Mouse (Mus musculus) thymus, postnatal 25 days (tissue): ENCODE measurements around the gene Zfp352.
"Not testable (repeated sequence)": the region's sequence is repeated elsewhere in the genome, so short reads cannot be mapped to it uniquely, and the experiment has no call there.

ENCODE experiments used
- DNase-seq: peaks from one replicate; pipeline ENCODE4 v3.0.0; 2022

Zfp352 gene

GRCm38 (mm10) chr4:90218520-90218919 lies at the start of gene Zfp352:
TSS of gene Zfp352 (plus strand) at chr4:90218820.
- DNase-seq: no peak

- no peak for DNase-seq
Measured at GRCm38 (mm10) chr4:90170890-90171483, 47.6 kb upstream of the Zfp352 start.

DNA sequence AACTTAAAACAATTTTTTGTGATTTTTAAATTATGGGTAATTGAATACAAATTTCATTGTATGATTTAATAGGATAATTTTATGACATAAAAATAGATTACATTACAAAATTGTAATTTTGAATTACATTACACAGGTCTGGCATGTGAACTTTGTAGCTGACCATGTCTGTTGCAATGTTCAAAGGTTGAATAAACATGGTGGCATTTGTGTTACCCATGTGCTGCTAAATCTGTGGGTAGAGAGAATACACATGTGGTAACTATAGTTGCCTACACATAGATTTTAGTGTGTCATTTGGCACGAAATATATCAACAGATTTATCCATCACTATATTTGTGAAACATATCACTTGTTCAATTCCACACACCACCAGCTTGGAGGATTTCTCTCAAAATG lies 44.6 kb upstream of the Zfp352 start:
- DNase-seq: no peak

DNA sequence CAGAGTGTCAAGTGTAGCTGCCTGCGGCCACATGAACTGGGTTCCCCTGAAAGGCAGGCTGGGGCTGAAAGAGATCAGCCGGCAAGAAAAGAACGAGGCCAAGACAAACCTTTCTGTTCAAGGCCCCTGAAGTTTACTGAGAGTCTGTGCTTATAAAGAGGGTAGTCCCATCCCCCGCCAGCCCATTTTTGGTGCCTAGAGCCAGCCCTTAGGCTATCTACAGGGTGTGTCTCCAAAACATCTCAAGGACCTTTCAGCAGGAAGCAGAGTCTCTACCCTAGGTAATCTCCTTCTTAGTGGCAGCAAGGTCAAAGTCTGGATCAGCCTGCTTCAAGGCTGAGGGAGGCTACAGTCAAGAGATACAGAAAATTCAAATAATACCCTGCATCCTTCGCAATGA lies 15.2 kb upstream of the Zfp352 start:
- DNase-seq: no peak

DNA sequence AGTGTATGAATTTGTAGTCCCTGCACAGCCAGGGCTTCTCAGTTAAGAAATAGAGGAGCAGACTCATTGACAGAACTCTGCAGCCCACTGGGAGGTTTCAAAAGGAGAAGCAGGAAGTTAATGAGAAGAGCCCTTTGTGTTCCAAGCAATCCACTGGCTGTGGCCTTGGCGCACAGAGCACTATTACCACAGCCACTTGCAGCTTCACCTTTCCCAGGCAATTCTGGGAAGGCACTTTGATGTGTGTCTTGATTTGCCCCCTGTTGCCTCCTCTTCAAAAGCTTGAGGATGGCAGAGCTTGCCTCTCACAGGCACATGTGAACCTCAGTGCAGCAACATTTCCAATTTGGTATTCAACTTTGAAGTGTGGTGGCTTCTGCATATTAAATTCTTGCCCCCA lies 7.1 kb upstream of the Zfp352 start:
- DNase-seq: no peak

DNA sequence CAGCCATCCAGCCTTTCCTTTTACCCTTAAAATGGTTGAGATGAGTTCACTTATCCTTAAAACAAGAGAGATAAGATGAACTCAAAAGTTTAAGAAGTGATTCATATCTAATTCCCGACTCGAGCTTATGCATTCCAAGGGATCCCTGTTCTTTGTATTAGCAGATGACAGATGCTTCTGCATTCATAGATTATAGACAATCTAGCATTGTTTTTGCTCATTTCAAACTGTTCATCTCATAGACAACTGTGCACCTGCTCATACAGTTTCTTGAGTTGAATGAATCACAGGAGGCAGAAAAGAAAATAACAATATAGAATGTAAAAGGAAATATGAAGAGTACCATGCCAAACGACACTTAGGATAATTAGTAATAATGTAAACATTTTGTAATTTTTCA lies 6.5 kb upstream of the Zfp352 start:
- DNase-seq: no peak

DNA sequence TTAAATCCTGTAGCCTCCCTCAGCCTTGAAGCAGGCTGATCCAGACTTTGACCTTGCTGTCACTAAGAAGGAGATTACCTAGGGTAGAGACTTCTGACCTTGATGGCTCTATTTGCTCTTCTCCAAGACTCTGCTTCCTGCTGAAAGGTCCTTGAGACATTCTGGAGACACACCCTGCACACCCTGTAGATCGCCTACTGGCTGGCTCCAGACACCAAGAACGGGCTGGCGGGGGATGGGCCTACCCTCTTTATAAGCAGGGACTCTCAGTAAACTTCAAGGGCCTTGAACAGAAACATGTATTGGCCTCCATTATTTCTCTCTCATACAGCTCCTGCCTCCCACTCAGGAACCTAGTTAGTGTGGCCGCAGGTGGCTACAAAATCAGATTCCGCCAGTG lies 17.0 kb downstream of the Zfp352 start:
- not testable (repeated sequence) for DNase-seq

DNA sequence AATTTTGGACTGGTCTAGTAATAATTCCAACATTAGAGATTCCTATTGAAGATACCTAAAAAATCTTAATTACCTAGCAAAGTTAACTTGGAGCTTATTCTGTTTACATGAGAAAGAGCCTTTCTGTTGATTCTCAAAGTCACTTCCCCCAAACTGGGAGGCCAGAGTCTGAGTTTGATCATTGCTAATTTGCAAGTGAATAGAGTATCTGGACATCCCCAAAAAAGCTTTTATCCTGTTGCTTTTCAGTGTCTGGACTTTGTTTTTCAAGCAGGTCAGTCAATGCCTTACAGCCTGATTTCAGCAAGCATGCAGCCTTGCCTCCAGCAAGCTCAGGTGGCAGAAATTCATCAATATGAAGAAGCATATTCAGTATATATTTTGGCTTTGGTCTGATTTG lies 51.2 kb downstream of the Zfp352 start:
- no peak for DNase-seq
